Mouse (Mus musculus) forebrain, embryonic 13.5 days (tissue): Measurements from ENCODE around the gene Igtp. TPM values are rescaled to one million over a fixed set of nuclear protein-coding genes. Genes with fewer than 3 reads are reported as not detected.
"Not testable (repeated sequence)": the region's sequence is repeated elsewhere in the genome, so short reads cannot be mapped to it uniquely, and the experiment has no call there.

Experiments
- ATAC-seq: fragments of 200-750 bp; cut with Nextera tagmentation; 2 replicates; pipeline ENCODE4 v1.8.0; 2017
- H3K27ac ChIP-seq: fragments of 300-500 bp; sonication (generic); 2 replicates; pipeline ENCODE4 v1.5.1; 2015; ENCODE audit warnings: inconsistent platforms, mild to moderate bottlenecking, moderate library complexity
- H3K27me3 ChIP-seq: fragments of 300-500 bp; sonication (generic); 2 replicates; pipeline ENCODE4 v1.6.1; 2015; ENCODE audit warnings: mild to moderate bottlenecking, inconsistent platforms
- H3K36me3 ChIP-seq: fragments of 300-500 bp; sonication (generic); 2 replicates; pipeline ENCODE4 v1.6.1; 2015; ENCODE audit warnings: mild to moderate bottlenecking, inconsistent platforms; ENCODE audit not compliant: poor library complexity, severe bottlenecking
- H3K4me1 ChIP-seq: fragments of 300-500 bp; sonication (generic); 2 replicates; pipeline ENCODE4 v1.6.1; 2015; ENCODE audit warnings: inconsistent platforms
- H3K4me2 ChIP-seq: fragments of 300-500 bp; sonication (generic); 2 replicates; pipeline ENCODE4 v1.6.1; 2015; ENCODE audit warnings: inconsistent platforms, mild to moderate bottlenecking, moderate library complexity
- H3K4me3 ChIP-seq: fragments of 300-500 bp; sonication (generic); 2 replicates; pipeline ENCODE4 v1.5.1; 2015; ENCODE audit warnings: mild to moderate bottlenecking, inconsistent platforms
- H3K9ac ChIP-seq: fragments of 300-500 bp; sonication (generic); 2 replicates; pipeline ENCODE4 v1.6.1; 2015; ENCODE audit warnings: mild to moderate bottlenecking, inconsistent platforms
- H3K9me3 ChIP-seq: fragments of 300-500 bp; sonication (generic); replicated peaks from 2 replicates; pipeline ENCODE4 v1.6.1; 2016; ENCODE audit warnings: inconsistent platforms
- whole genome bisulfite sequencing: fragments of 180-500 bp; shearing (Covaris S2); methylation state at CpG from one replicate; pipeline ENCODE4 v1.1.7; 2015; 5-methylcytosine and 5-hydroxymethylcytosine counted together
- polyA plus RNA-seq: library from polyadenylated mRNA; unstranded; fragments of >200 nt; fragmentation: Nextera tagmentation; extraction: Ambion mirVana; gene quantifications from 2 replicates; pipeline ENCODE4 v1.2.1, GENCODE M21; 2015

The Igtp gene
- 0.83 and 0.94 TPM in 2 replicates for polyA plus RNA-seq

- H3K9me3 ChIP-seq, H3K4me1 ChIP-seq, H3K36me3 ChIP-seq, H3K27ac ChIP-seq, ATAC-seq, H3K27me3 ChIP-seq: not testable (repeated sequence)
- peak within 1 kb of the TSS; percentile 62 for H3K4me2 ChIP-seq
- peak within 1 kb of the TSS; percentile 48 for H3K4me3 ChIP-seq
- H3K9ac ChIP-seq, result peak within 1 kb of the TSS; percentile 54
- WGBS, result 6% methylated on average over 11 of the region's 15 CpGs
Observed at GRCm38 (mm10) chr11:58199229-58200037, at the start of gene Igtp, which contains the start of gene Irgm2. Gene Igtp (plus strand): TSS chr11:58199556. Gene Irgm2 (plus strand): TSS chr11:58199618.

- Histone ChIP-seq H3K4me1 (no peaks in the 10 kb centered on the region), H3K4me3 (no peak overlapping the region), H3K27me3 (no peaks in the 10 kb centered on the region), H3K9me3 (no peaks in the 10 kb centered on the region), H3K9ac (no peak overlapping the region), H3K4me2 (no peak overlapping the region), H3K36me3 (peaks cover 85% of the 10 kb centered on the region), H3K27ac (no peak overlapping the region)
- 92% methylated on average over 9 of the region's 9 CpGs for WGBS
- ATAC-seq, result no peak
Observed at GRCm38 (mm10) chr11:58155458-58155857, 43.9 kb upstream of the Igtp start.

DNA sequence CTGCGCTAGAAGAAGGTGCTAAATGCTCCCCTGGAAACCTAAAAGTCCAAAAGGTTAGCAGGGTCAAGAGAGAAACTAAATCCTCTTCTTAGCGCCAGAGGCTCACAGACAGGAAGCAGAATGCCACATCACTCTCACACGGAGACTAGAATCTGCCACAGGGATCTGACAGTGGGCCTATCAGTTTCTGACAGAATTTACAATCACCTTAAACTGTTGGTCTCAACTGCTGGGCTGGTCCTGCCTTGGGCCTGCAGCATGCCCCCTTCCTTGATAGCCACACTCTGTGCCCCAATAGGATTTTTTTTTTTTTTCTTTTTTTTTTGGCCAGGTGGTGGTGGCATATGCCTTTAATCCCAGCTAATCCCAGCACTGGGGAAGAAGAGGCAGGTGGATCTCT is 42.5 kb upstream of the Igtp start:
- H3K9ac ChIP-seq, result no peak overlapping the region
- H3K4me2 ChIP-seq, result no peak overlapping the region
- H3K36me3 ChIP-seq, result peaks cover 85% of the 10 kb centered on the region
- no peak overlapping the region for H3K27ac ChIP-seq
- no peaks in the 10 kb centered on the region for H3K9me3 ChIP-seq
- H3K27me3 ChIP-seq, result no peaks in the 10 kb centered on the region
- no peak for ATAC-seq
- no peak overlapping the region for H3K4me3 ChIP-seq
- WGBS, result 84% methylated on average over 3 of the region's 3 CpGs
- H3K4me1 ChIP-seq, result no peaks in the 10 kb centered on the region

DNA sequence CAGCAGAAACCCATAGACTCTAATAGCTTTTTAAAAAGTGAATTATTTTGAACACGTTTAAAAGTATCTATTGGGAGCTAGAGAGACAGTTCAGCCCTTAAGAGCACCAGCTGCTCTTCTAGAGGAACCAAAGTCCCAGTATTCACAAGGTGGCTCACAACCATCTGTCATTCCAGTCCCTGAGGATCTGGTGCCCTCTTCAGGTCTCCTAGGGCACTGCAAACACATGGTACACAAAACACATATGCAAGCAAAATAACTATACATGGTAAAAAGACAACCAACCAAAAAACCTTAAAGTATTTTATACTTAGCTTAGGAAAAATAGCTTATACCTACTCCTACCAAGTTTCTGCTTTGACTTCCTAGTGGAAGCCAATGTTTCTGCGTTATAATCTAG is 34.3 kb upstream of the Igtp start:
- no peak for ATAC-seq
- no peaks in the 10 kb centered on the region for H3K27me3 ChIP-seq
- 96% methylated on average over 2 of the region's 2 CpGs for WGBS
- H3K4me2 ChIP-seq, result no peak overlapping the region
- H3K4me3 ChIP-seq, result no peak overlapping the region
- peaks cover 8% of the 10 kb centered on the region for H3K4me1 ChIP-seq
- peaks cover 60% of the 10 kb centered on the region for H3K36me3 ChIP-seq
- peaks cover 5% of the 10 kb centered on the region; the same call in 1 of the 2 replicates for H3K9me3 ChIP-seq
- H3K9ac ChIP-seq, result no peak overlapping the region
- no peak overlapping the region for H3K27ac ChIP-seq

DNA sequence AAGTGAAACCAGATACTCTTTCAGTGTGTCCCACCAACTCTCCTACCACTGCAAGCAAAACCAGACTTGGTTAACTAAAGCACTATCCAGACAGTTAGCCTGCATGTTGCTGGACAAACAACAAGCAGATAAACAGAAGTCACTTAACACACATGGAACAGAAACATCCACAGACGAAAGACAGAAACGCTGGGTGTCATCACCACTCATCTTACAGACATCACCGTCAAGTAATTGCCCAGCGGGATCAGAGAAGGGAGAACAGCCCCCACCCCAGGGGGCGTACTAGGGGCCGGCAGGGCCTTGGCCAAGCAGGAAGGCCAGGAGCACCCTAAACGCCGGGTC is 31.6 kb upstream of the Igtp start:
- H3K4me2 ChIP-seq, result peak overlapping the region; percentile 66
- peak overlapping the region; percentile 82 for H3K4me3 ChIP-seq
- 1% methylated on average over 8 of the region's 8 CpGs for WGBS
- no peak; the same call in 1 of the 2 replicates for ATAC-seq
- H3K36me3 ChIP-seq, result peaks cover 36% of the 10 kb centered on the region
- peaks cover 5% of the 10 kb centered on the region; the same call in 1 of the 2 replicates for H3K9me3 ChIP-seq
- H3K4me1 ChIP-seq, result peaks cover 20% of the 10 kb centered on the region
- H3K27ac ChIP-seq, result no peak overlapping the region
- H3K9ac ChIP-seq, result peak overlapping the region; percentile 85
- H3K27me3 ChIP-seq, result no peaks in the 10 kb centered on the region

DNA sequence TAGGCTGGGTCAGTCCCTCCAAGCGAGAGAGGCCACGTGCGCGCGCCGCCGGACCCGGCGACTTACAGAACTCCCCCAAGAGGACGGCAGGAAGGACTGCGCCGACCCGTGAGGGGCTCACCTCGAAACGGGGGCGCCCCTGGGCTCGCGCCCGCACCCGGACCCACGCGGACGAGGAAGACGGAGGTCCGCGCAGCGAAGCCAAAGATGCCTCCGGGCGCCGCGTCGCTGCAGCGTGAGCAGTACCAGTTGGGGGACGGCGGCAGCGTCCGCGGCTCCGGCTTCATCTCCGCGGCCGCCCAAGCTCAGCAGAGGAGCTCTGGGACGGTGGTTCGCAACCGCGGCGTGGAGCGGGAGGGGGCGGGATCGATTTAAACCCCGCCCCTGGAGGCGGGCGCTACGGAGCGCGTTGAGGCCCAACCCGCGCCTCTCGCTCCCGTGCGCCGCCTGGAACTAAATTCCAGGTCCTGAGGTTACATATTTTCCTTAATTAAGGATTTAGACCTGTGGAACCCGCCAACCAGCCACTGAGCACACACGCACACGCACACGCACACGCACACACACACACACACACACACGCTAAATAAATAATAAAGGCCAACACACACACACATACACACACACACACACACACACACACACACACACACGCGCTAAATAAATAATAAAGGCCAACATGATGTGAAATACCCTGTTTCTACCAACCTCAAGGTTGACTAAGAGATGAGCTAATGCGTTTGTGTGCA is 31.0 kb upstream of the Igtp start, which contains the start of gene Gemin5:
Gene Gemin5 (minus strand): TSS at position 373 of the 749 bp plus-strand sequence.
- H3K4me2 ChIP-seq, result peak within 1 kb of the TSS; percentile 66
- peak within 1 kb of the TSS; percentile 82 for H3K4me3 ChIP-seq
- peak within 1 kb of the TSS; percentile 85 for H3K9ac ChIP-seq
- no peaks in the 10 kb centered on the region for H3K27me3 ChIP-seq
- peaks cover 5% of the 10 kb centered on the region; the same call in 1 of the 2 replicates for H3K9me3 ChIP-seq
- ATAC-seq, result peak; percentile 89
- H3K27ac ChIP-seq, result no peak within 1 kb of the TSS
- H3K36me3 ChIP-seq, result peaks cover 34% of the 10 kb centered on the region
- peaks cover 21% of the 10 kb centered on the region for H3K4me1 ChIP-seq
- WGBS, result 1% methylated on average over 64 of the region's 71 CpGs

- Histone ChIP-seq H3K4me1 (peaks cover 21% of the 10 kb centered on the region), H3K9me3 (peaks cover 5% of the 10 kb centered on the region; the same call in 1 of the 2 replicates), H3K4me3 (no peak overlapping the region), H3K36me3 (peaks cover 35% of the 10 kb centered on the region), H3K27ac (no peak overlapping the region), H3K27me3 (no peaks in the 10 kb centered on the region), H3K9ac (no peak overlapping the region), H3K4me2 (no peak overlapping the region)
- ATAC-seq, result no peak
- 89% methylated on average over 4 of the region's 4 CpGs for WGBS
Observed at GRCm38 (mm10) chr11:58169666-58170065, 29.7 kb upstream of the Igtp start.

GRCm38 (mm10) chr11:58171459-58172091 is 27.8 kb upstream of the Igtp start, which contains the start of gene Mrpl22:
Gene Mrpl22 (plus strand): TSS chr11:58171661.
- peak within 1 kb of the TSS; percentile 82 for H3K9ac ChIP-seq
- peak within 1 kb of the TSS; percentile 90 for H3K4me2 ChIP-seq
- peaks cover 35% of the 10 kb centered on the region for H3K36me3 ChIP-seq
- no peaks in the 10 kb centered on the region for H3K9me3 ChIP-seq
- under 1% methylated on average over 34 of the region's 34 CpGs for WGBS
- H3K27ac ChIP-seq, result peak within 1 kb of the TSS; percentile 40; the same call in 1 of the 2 replicates
- peak within 1 kb of the TSS; percentile 66 for H3K4me3 ChIP-seq
- ATAC-seq, result peak; percentile 78
- H3K27me3 ChIP-seq, result no peaks in the 10 kb centered on the region
- peaks cover 21% of the 10 kb centered on the region for H3K4me1 ChIP-seq

DNA sequence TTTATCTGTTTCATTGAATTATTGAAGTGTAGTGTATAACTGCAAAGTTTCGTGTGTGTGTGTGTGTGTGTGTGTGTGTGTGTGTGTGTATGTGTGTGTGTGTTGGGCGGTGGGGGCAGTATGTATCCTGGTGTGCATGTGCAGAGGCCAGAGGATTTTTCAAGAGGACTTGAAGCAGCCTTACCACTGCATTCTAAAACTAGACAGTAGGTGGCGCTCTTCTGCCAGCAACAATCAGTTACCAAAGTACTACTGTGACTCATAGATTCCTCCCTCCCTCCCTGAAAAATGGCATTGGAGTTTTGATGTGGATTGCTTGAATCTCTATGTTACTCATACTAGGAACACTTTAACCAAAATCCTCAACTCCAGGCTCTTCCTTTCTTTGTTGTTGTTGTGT is 19.8 kb upstream of the Igtp start:
- 0 out of 2 replicates have a peak, but pooled peaks have one; percentile 13 for ATAC-seq
- H3K4me1 ChIP-seq, result no peaks in the 10 kb centered on the region
- 20% methylated on average over 3 of the region's 3 CpGs for WGBS
- peaks cover 53% of the 10 kb centered on the region for H3K36me3 ChIP-seq
- H3K4me3 ChIP-seq, result no peak overlapping the region
- no peaks in the 10 kb centered on the region for H3K27me3 ChIP-seq
- no peak overlapping the region for H3K27ac ChIP-seq
- H3K9me3 ChIP-seq, result no peaks in the 10 kb centered on the region
- H3K9ac ChIP-seq, result no peak overlapping the region
- no peak overlapping the region for H3K4me2 ChIP-seq

GRCm38 (mm10) chr11:58179986-58180385 is 19.4 kb upstream of the Igtp start:
- not testable (repeated sequence) for H3K9me3 ChIP-seq, H3K4me2 ChIP-seq, ATAC-seq, H3K4me3 ChIP-seq, H3K27ac ChIP-seq, H3K9ac ChIP-seq, H3K4me1 ChIP-seq, H3K27me3 ChIP-seq
- 93% methylated on average over 6 of the region's 6 CpGs for WGBS
- H3K36me3 ChIP-seq, result peaks cover 50% of the 10 kb centered on the region

GRCm38 (mm10) chr11:58180756-58181155 is 18.6 kb upstream of the Igtp start:
- H3K36me3 ChIP-seq, result peaks cover 42% of the 10 kb centered on the region
- 90% methylated on average over 7 of the region's 7 CpGs for WGBS
- H3K27ac ChIP-seq, result no peak overlapping the region
- no peak for ATAC-seq
- H3K27me3 ChIP-seq, result no peaks in the 10 kb centered on the region
- H3K4me1 ChIP-seq, result no peaks in the 10 kb centered on the region
- H3K4me3 ChIP-seq, result no peak overlapping the region
- H3K9ac ChIP-seq, result no peak overlapping the region
- H3K4me2 ChIP-seq, result no peak overlapping the region
- H3K9me3 ChIP-seq, result no peaks in the 10 kb centered on the region

DNA sequence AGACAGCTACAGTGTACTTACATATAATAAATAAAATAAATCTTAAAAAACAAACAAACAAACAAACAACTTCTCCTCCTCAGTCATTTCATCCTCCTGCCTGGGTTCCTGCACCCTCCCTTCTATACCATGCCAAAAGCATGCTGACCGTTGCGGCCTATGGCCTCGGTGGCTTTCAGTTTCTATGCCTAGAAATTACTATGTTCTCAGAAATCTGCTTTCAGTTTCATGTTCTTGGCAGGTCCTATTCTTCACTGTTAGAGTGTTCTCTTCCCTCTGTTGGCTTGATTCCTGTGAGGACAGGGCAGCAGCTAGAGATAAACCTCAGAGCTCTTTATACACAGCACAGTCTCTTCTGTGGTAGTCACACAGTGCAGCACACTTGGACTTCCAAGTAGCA is 15.8 kb upstream of the Igtp start:
- ATAC-seq, result no peak
- H3K9me3 ChIP-seq, result no peaks in the 10 kb centered on the region
- no peak overlapping the region for H3K4me3 ChIP-seq
- H3K9ac ChIP-seq, result no peak overlapping the region
- no peak overlapping the region for H3K27ac ChIP-seq
- no peaks in the 10 kb centered on the region for H3K4me1 ChIP-seq
- H3K27me3 ChIP-seq, result no peaks in the 10 kb centered on the region
- H3K36me3 ChIP-seq, result peaks cover 15% of the 10 kb centered on the region
- WGBS, result 96% methylated on average over 3 of the region's 3 CpGs
- H3K4me2 ChIP-seq, result no peak overlapping the region
